Mouse (Mus musculus) cerebellum, adult 2 months (tissue): ENCODE data around the gene Ostf1.

Experiments
- CTCF ChIP-seq: fragments of 200-500 bp; IDR thresholded peaks from 2 replicates; pipeline ENCODE4 v1.5.1; 2011; ENCODE audit warnings: low read depth, mild to moderate bottlenecking, control low read depth, low read length, moderate library complexity, borderline replicate concordance; ENCODE audit not compliant: insufficient read depth
- POLR2A ChIP-seq: fragments of 200-500 bp; IDR thresholded peaks from 2 replicates; pipeline ENCODE4 v1.6.1; 2011; ENCODE audit warnings: low read length, control low read depth, borderline replicate concordance; ENCODE audit not compliant: insufficient read depth

DNA sequence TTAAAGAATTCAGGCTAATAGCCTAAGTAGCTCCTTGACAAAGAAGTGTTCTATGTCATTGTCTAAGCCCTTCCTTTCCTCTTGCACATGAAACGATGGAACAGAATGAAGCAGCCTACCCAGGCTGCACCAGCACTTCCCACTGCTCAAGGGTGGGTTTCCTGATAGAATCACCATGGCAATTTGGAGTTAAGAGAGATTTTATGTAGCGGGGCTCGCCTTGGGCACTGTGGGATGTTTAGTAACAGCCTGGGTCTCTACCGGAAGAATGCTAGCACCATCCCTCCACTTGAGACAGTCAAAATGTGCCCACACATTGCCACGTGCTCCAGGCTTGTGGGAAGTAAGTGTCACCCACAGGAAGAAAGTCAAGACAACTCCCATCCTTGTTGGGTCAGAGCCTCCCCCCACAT lies 40.7 kb downstream of the Ostf1 start:
- TF ChIP-seq POLR2A (no peak), CTCF (no peak)
